In the genomic region with DNA sequence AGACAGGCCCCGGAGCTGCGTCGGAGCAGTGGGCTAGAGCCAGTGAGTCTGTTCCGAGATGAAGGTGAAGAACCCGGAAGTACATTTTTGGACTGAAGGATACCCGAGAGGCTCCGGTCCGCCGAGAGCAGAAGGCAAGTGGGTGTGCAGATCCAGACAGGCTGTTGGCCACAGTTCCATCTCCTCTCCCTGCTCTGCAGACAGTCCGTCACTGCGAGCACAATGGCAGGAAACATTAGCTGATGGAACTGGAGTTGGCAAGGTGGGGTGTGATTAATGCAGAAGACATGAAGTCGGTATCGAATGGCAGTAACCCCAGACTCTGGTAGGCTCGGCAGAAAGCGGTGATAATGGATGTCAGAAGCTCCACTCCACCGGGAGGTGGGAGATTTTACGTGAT, we compare ENCODE assay signal across 7 mouse cellular contexts. TPM values are rescaled to one million over a fixed set of nuclear protein-coding genes. Genes with fewer than 3 reads are reported as not detected.
DNase-seq lines count a peak whose midpoint lies in the region; ATAC-seq and TF ChIP-seq lines count a peak whose summit lies in the region.

No protein-coding gene starts in this region.

- no peaks in the 10 kb centered on the region for H3K36me3 ChIP-seq in embryonic facial prominence, embryonic 12.5 days
- no peaks in the 10 kb centered on the region for H3K36me3 ChIP-seq in heart, postnatal 0 days (replicated peaks; ENCODE audit: control insufficient read depth, insufficient read depth, low read length)
- no peaks in the 10 kb centered on the region for H3K36me3 ChIP-seq in lung, postnatal 0 days (ENCODE audit: insufficient read depth, low read length)

- 45% methylated on average over 17 of the region's 17 CpGs for WGBS in embryonic facial prominence, embryonic 12.5 days
- WGBS in heart, postnatal 0 days: 39% methylated on average over 17 of the region's 17 CpGs
- WGBS in lung, postnatal 0 days: 30% methylated on average over 17 of the region's 17 CpGs

- no peak overlapping the region; the same call in 1 of the 2 replicates for H3K27ac ChIP-seq in layer of hippocampus, adult 2 months
- H3K27ac ChIP-seq in embryonic facial prominence, embryonic 12.5 days: peak overlapping the region; percentile 36; the same call in 1 of the 2 replicates
- H3K27ac ChIP-seq in heart, postnatal 0 days (ENCODE audit: low read depth): no peak overlapping the region; the same call in 1 of the 2 replicates
- H3K27ac ChIP-seq in lung, postnatal 0 days (ENCODE audit: low read length): no peak overlapping the region

- H3K4me1 ChIP-seq in embryonic facial prominence, embryonic 12.5 days: peaks cover 54% of the 10 kb centered on the region
- H3K4me1 ChIP-seq in heart, postnatal 0 days (ENCODE audit: control insufficient read depth, insufficient read depth): peaks cover 16% of the 10 kb centered on the region
- H3K4me1 ChIP-seq in lung, postnatal 0 days (ENCODE audit: insufficient read depth, low read depth, low read length): 0 out of 2 replicates have a peak, but pooled peaks cover 3% of the 10 kb centered on the region

- H3K9me3 ChIP-seq in embryonic facial prominence, embryonic 12.5 days: no peaks in the 10 kb centered on the region
- H3K9me3 ChIP-seq in heart, postnatal 0 days (replicated peaks; ENCODE audit: control insufficient read depth, low read length): no peaks in the 10 kb centered on the region
- no peaks in the 10 kb centered on the region for H3K9me3 ChIP-seq in lung, postnatal 0 days (ENCODE audit: low read length)

- ATAC-seq in embryonic facial prominence, embryonic 12.5 days (ENCODE audit: insufficient number of reproducible peaks, insufficient read depth, low FRiP score, low TSS enrichment): no peak; the same call in 1 of the 2 replicates
- ATAC-seq in heart, postnatal 0 days (ENCODE audit: insufficient read depth, low read depth): peak; percentile 63
- peak; percentile 73 for ATAC-seq in lung, postnatal 0 days

- H3K9ac ChIP-seq in embryonic facial prominence, embryonic 12.5 days: no peak overlapping the region
- H3K9ac ChIP-seq in heart, postnatal 0 days (replicated peaks; ENCODE audit: low read depth, low read length): no peak overlapping the region
- H3K9ac ChIP-seq in lung, postnatal 0 days (replicated peaks; ENCODE audit: low read depth): no peak overlapping the region

- peak overlapping the region; percentile 22; the same call in 1 of the 2 replicates for H3K4me3 ChIP-seq in layer of hippocampus, adult 2 months
- H3K4me3 ChIP-seq in embryonic facial prominence, embryonic 12.5 days: no peak overlapping the region
- H3K4me3 ChIP-seq in heart, postnatal 0 days (ENCODE audit: low read depth, low read length): no peak overlapping the region
- no peak overlapping the region for H3K4me3 ChIP-seq in lung, postnatal 0 days (ENCODE audit: low read depth, low read length)

- DNase-seq in layer of hippocampus, adult 2 months (ENCODE audit: low spot score in 2 of 2): peak in 1 of 2 experiments; percentile 47
- DNase-seq in layer of hippocampus, postnatal 25 days (ENCODE audit: extremely low spot score in 1 of 2, low spot score in 1 of 2): no peak
- peak; percentile 63 for DNase-seq in heart, postnatal 0 days (ENCODE audit: low spot score)
- peak; percentile 63 for DNase-seq in lung, postnatal 0 days (ENCODE audit: low spot score)
- DNase-seq in adipocyte (ENCODE audit: low spot score): no peak
- no peak for DNase-seq in urinary bladder, postnatal 4 days (ENCODE audit: low spot score in 2 of 2)

- no peak for TF ChIP-seq EP300 in heart, postnatal 0 days (IDR thresholded peaks at IDR 0.05; ENCODE audit: low read depth)
- no peak for TF ChIP-seq EP300 in lung, postnatal 0 days (IDR thresholded peaks at IDR 0.05)

- TF ChIP-seq CTCF in layer of hippocampus, adult 2 months (conservative IDR thresholded peaks at IDR 0.05): no peak
- no peak for TF ChIP-seq CTCF in heart, postnatal 0 days (IDR thresholded peaks at IDR 0.05; ENCODE audit: low read depth)
- no peak for TF ChIP-seq CTCF in lung, postnatal 0 days (IDR thresholded peaks at IDR 0.05)

- no peaks in the 10 kb centered on the region for H3K27me3 ChIP-seq in embryonic facial prominence, embryonic 12.5 days
- H3K27me3 ChIP-seq in heart, postnatal 0 days (ENCODE audit: control insufficient read depth, insufficient read depth, low read length): no peaks in the 10 kb centered on the region
- no peaks in the 10 kb centered on the region; the same call in 1 of the 2 replicates for H3K27me3 ChIP-seq in lung, postnatal 0 days (replicated peaks; ENCODE audit: insufficient read depth, low read length)

- no peak overlapping the region for H3K4me2 ChIP-seq in embryonic facial prominence, embryonic 12.5 days (replicated peaks)
- H3K4me2 ChIP-seq in heart, postnatal 0 days (ENCODE audit: low read depth, low read length): peak overlapping the region; percentile 5; the same call in 1 of the 2 replicates
- 0 out of 2 replicates have a peak overlapping the region, but pooled peaks have one; percentile 14 for H3K4me2 ChIP-seq in lung, postnatal 0 days (replicated peaks; ENCODE audit: low read depth, low read length)

RNA-seq across cellular contexts. Expression of a gene that starts 20.9 kb away (rescaled TPM):
- total RNA-seq in layer of hippocampus, adult 2 months (2021): 10 to 100 TPM; 55.1 to 55.9 TPM
- 10 to 100 TPM; 48.2 to 53.3 TPM for total RNA-seq in layer of hippocampus, postnatal 25 days (2021)
- polyA plus RNA-seq in embryonic facial prominence, embryonic 12.5 days (2016; fragmentation: Nextera tagmentation; extraction: Ambion mirVana): 16.7 and 19.7 TPM in 2 replicates
- total RNA-seq in heart, postnatal 0 days (2014; rRNA removed; ENCODE audit: low replicate concordance): 67.2 and 94.8 TPM in 2 replicates
- polyA plus RNA-seq in heart, postnatal 0 days (2015; fragmentation: Nextera tagmentation; extraction: Ambion mirVana): 21.3 and 22.0 TPM in 2 replicates
- polyA plus RNA-seq in lung, postnatal 0 days (2015; fragmentation: Nextera tagmentation; extraction: Ambion mirVana): 9.3 and 9.6 TPM in 2 replicates

Comparison
In these comparisons a context has a peak if more than half of its experiments do, and no peak if none do; other contexts are left out.
1. DNase-seq: peak in heart, postnatal 0 days (single experiment) and lung, postnatal 0 days (single experiment); none in layer of hippocampus, postnatal 25 days (0 of 2), adipocyte (single experiment) and urinary bladder, postnatal 4 days (0 of 2).